Mouse (Mus musculus) WW6 (cell line): ENCODE measurements around the gene Sfxn2.

ENCODE experiments used
- DNase-seq: peaks from one replicate; pipeline ENCODE4 v3.0.0-alpha.2; 2013; ENCODE audit warnings: low read depth, low spot score

The Sfxn2 gene

DNA sequence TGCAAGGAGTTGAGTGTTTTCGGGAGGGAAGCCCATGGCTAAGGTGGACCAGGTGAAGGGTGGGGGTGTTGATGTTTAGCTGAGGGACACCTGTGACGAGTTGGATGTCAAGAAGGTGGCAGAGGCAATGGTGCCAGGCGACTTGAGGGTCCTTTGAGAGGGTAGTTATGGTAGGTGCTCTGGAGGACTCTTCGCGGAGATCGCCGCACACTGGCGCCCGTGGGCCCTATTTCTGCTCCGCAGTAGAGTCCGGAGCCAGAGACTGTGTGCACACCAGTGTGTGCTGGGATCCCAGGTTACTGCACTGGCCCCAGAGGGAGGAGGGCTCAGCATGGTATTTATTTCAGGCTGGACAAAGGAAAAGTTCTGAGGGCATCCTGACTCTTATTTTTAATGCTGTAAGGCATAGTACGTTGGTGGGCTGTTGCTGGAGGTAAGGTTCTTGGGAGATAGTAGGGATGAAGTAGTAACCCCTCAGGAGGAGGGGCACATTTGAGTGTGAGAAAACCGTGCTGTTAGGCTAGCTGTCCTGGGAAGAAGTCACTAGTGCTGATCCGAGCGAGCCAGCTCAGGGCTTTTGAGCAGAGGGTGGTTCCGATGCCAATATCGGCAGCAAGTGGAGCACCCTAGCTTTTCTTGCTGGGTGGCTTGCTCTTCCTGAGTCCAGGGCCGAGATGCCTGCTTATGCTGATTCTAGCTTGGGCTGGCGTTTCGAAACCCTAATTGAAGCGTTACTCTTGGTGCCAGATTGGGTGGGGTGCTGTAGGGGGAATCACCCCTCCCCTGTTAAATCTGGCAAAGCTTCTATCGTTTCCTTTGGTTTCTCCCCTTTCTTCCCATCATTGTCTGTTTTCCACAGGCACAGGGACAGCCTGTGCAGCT, 26.5 kb downstream of the Sfxn2 start:
- no peak for DNase-seq

- no peak for DNase-seq
Observed at GRCm38 (mm10) chr19:46600371-46600770, 27.2 kb downstream of the Sfxn2 start.

DNA sequence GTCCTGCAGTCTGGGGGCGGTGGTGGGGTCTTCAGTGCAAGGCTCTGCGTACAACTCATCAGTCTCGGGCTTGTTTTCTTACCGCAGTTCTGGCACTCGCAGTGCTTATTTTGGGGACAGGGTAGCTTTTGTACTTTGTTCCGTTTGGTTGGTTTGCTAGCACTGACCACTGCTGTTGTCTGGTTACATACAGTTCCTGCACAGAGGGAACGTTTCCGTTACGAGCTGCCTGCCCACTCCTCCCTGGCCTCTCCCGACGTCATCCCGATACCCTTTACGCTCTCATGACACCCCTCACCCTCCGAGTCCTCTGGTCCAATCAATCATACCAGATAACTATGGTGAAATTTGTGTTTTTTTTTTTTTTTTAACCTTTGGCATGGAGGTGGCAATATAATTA, 28.3 kb downstream of the Sfxn2 start:
- no peak for DNase-seq

DNA sequence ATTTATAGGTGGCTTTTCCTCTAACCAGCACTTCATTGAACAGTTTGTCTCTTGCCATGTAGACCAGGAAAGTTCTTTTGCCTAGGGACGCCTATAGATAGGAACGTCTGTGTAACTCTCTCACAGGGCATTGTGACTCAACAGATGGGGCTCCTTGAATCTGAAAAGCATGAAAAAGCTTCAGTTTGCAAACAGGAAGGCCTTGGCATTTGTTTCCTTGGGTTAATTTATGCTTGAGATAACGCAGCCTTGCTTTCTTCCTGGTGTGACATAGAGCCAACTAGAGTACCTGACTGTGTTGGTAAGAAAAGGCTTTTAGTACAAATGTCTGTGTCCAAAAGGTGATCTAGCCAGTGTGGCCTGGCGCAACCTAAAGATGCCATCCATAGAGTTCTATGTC, 29.2 kb downstream of the Sfxn2 start:
- DNase-seq: no peak

GRCm38 (mm10) chr19:46606718-46607117, 33.6 kb downstream of the Sfxn2 start:
- DNase-seq: no peak

- no peak for DNase-seq
Observed at GRCm38 (mm10) chr19:46607424-46607823, 34.3 kb downstream of the Sfxn2 start.

GRCm38 (mm10) chr19:46608158-46608557, 35.0 kb downstream of the Sfxn2 start:
- DNase-seq: no peak

- no peak for DNase-seq
Observed at GRCm38 (mm10) chr19:46616378-46616777, 43.2 kb downstream of the Sfxn2 start.

GRCm38 (mm10) chr19:46617361-46617760, 44.2 kb downstream of the Sfxn2 start:
- DNase-seq: no peak

- DNase-seq: no peak
Observed at GRCm38 (mm10) chr19:46618322-46618721, 45.2 kb downstream of the Sfxn2 start.

DNA sequence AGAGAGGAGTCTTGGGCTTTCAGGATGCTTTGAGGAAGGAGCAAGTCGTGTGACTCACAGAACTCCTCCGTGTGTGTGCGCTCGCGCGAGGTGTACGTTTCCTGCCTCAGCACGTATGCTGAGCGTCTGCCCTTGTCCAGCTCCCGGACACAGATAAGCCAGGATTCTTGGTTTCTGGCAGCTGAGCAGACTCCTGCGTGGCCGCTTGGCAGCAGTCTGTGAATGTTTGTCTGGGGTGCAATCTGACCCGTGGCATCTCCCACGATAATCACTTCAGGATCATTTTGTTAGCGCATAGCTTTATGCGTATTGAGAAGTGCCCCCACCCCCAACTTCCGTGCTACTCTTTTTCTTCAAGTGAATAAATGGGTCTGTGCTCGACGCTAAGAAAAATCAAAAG, 45.8 kb downstream of the Sfxn2 start:
- DNase-seq: no peak

DNA sequence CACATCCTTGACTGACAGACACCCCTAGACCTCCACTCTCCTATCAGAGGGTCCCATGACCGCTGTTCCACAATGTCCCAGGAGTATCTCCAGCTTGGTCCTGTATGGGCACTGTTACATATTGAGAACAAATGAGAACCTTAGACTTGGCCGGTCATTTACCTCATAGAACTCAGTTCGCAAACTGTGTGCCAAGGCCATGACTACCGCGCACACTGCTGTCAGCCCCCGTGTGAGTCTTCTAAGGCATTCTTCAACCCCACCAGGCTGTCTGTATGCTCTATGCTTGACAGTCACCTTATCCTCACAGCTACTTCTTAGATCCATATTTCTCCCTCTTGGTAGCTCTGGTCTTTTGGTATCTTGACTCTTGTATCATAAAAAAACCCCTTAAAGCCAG, 46.4 kb downstream of the Sfxn2 start:
- DNase-seq: no peak

DNA sequence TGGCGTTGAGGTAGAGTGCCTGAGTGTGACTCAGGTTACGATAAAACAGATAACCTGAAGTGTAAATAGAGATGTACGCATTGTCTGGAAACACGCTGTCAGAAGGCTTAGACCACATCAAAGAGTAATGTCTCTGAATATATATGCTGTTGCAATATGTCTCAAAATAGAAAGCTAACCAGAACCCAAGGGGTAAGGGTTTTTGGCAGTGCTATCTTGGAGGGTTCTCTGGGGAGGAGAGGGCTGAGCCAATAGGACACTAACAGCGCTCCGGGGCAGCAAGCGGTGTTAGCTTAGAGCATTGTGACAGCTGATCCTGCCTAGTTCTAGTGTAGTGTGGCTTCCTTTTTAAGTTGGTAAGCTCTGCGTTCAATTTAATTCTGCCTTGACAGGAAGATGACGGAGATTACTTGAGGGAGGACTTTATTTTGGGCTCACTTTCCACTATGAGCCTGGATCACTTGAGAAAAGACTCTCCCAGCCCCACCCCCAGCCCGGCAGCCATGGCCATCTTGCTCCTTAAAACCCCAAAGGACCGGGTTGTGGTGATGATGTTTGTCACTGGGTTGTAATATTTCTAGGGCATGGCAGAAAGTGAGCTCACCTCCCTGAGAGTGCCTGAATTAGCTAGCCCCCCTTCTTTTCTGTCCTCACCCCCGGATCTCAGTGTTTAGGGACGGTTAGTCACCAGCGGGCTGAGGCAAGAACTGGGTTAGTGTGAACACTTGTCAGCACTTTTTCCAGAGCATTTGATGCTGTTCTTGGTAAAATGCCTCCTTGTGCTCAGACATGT, 47.0 kb downstream of the Sfxn2 start:
- DNase-seq: no peak

DNA sequence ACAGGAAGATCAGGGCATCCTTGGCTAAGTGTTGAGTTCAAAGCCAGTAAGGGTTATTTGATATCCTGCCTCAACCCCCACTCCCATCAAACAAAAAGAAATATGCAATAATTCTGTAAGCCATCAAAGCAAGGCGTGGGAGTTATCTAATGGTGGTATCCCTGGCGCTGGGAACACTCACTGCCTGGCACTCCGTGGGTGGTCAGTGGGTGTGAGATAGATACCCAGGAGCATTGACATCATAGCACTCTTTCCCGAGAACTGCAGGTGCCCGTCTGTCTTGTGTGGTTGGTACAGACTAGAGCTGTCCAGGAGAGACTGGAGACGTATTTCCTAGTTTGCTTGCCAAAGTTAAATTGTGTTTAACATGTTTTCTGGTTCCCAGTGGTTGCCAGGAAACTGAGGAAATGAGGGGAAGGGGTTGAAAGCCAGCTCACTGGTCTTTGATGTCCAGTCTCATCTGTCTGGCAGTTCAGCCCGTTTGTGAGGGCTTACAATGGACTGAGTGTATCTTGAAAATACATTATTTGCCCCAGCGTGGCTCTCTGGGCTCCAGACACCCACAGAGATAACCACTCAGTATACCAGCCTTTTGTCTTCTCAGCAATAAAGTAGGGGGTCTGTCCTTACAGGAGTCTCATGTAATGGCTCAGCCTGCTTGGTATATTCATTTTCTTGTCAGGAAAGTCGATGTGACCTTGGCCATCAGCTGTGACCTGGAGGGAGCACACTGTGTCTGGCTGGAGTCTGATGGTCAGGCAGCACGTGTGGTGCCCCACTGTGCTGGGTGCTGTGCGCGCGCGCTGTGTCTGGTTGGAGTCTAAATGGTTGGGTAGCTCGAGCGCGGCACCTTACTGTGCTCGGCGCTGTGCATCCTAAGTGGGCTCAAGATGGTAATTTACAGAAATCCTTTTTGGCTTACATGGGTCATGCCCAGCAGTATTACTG, 48.3 kb downstream of the Sfxn2 start:
- DNase-seq: no peak

DNA sequence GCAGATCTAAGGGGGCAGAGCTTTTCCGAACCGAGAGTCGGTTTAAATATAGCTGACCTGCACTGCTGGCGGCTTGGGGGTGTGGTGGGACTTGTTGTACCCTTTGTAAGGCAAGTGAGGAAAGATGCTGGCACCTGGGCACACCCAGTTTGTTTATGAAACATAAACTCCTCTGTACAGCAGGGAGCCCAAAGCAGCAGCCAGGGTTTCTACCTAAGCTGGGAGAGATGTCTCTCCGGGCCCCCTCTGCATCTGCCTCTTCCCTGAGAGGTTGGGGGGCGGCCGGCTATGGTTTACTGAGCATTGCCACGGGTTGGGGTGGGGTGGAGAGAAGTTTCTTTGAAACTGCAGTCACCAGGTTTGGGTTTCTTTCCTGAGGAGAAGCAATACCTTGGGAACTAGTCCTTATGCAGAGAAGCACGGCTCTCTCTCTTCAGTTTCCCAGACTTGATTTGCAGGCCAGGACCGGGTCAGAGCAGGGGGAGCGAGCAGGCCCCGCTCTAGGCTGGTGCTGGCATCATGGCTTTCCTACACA, 49.6 kb downstream of the Sfxn2 start:
- DNase-seq: no peak

- no peak for DNase-seq
Observed at GRCm38 (mm10) chr19:46623194-46623667, 50.1 kb downstream of the Sfxn2 start.

DNA sequence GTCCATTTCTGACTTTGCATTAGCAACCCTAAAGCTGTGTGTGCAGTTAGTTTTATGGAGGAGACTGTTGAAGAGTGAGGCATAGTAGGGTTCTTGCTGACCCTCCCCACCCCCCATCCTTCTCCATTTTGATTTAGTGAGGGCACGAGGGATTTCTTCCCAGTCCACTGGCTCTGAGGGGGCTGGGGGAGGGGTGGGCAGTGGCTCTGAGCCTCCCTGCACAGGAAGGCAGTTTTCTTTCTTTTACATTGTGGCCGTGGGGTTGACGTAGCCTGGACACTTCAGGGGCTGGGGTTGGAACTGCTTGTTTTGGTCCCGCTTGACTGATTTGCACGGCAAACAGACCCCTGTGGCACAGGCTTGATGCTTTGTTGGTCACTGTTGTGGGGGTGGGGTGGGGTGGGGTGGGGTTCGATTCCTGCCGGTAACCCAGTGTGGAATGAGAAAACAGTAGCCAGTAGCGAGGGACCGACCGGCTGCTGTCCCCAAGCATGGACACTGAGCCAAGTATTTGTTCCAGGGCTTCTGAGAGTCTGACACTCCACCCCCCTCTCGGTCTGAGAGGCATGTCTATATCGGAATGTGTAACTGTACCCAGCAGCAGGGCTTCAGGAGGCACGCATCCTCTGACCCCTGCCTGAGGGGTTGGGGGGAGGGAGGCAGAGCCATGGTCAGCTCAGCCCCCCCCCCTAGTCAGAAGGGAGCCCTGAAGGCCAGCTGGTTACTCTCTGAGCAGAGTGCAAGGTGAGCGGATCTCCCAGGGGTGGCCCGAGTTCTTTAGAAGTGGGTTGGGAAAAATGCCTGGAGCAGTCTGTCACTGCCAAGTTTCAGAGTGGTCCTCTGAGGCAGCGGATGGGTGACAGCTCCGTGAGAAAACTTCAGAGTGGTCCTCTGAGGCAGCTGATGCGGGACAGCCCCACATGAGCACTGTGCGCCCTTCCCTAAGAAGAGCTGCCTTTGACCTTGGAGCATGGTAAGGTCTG, 50.9 kb downstream of the Sfxn2 start:
- no peak for DNase-seq

- DNase-seq: no peak
Observed at GRCm38 (mm10) chr19:46625015-46625414, 51.9 kb downstream of the Sfxn2 start.

DNA sequence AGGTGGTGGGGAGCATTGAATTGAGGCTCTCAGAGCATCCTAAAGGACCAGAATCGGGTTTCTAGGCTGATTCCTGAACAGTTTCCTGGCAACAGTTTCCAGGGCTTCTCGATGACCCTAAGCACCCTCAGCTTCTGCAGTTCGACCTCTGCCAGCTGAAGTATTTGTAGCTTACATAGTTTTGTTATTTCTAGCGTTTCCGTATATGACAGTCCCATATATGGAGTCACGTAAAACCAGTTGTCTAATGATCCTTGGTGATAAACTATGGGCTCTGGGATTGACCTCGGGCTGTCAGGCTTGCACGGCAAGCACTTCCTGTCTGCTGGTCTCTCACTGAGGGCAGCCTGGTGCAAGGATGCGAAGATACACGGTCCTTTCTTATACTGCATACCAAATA, 52.4 kb downstream of the Sfxn2 start:
- DNase-seq: no peak

GRCm38 (mm10) chr19:46628403-46628802, 55.2 kb downstream of the Sfxn2 start:
- DNase-seq: no peak
